Mouse (Mus musculus): ENCODE data around the gene Reep6. TPM values are rescaled to one million over a fixed set of nuclear protein-coding genes. Genes with fewer than 3 reads are reported as not detected.

Gene Reep6
- polyA plus RNA-seq, 1 experiment: 1.7 TPM

DNA sequence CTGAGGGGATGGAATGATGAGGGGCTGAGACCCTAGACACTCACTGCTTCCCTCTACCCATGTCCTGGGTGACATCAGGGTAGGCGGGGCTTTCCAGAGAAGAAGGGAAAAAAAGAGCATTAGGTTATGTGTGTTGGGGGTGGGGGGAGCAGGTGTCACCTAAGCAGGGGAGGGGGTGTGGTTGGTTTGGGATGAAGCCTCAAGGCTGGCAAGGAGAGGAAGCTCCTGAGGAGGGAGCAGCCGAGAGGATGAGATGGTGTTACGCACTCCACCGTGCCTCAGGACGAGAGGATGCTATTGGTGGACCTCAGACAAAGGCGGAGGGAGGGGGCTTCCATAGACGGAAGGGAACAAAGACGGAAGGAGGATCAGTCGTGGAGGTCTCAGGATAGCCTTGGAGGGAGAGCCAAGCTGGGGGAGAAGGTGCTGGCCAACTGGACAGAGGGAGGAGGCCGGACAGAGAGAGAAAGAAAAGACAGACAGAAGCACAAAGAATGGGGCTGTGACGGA, 29.0 kb upstream of the Reep6 start:
- TF ChIP-seq POLR2A (IDR thresholded peaks at IDR 0.05; ENCODE audit: low read depth, low read length): no peak
- no peak for TF ChIP-seq CTCF (IDR thresholded peaks at IDR 0.05; ENCODE audit: borderline replicate concordance, insufficient read depth, low read length)

DNA sequence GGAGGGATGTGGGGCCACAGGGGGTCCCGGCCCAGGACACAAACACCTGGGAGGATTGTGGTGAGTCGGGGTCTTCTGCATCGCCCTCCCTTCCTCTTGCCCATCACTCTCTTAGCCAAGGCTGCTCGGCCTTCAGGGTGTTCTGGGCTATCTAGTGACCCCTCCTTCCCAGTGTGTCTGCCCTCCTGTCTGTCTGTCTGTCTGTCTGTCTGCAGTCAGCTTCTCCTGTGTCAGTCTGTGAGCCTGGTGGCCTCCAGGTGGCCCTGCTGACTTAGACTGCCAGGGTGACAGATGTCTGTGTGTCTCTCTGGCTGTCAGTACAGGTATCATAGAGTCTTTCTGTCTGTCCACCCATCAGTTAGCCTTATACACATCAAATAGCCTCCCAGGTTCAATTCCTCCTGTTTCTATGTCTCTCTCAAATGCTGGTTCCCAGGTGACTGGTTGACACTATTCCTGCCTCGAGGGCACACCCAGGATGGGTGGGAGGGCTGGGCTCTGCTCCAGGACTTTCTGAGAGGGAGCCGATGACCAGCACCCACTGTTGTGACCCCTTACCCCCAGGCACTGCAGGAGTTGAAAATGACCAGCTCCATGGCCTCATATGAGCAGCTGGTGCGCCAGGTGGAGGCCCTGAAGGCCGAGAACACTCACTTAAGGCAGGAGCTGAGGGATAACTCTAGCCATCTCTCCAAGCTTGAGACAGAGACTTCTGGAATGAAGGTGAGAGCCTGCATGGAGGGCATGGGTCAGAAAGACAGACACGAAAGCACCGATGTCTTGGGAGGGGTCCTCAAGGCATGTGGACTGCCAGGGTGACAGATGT, 28.3 kb upstream of the Reep6 start:
- Histone ChIP-seq H3K27ac (ENCODE audit: insufficient read depth, low read length) (no peak overlapping the region), H3K4me3 (ENCODE audit: insufficient read depth, low read length) (no peak overlapping the region), H3K4me1 (ENCODE audit: control insufficient read depth, insufficient read depth, low read length) (no peaks in the 10 kb centered on the region)
- no peak for TF ChIP-seq CTCF (IDR thresholded peaks at IDR 0.05; ENCODE audit: borderline replicate concordance, insufficient read depth, low read length)
- no peak for TF ChIP-seq POLR2A (IDR thresholded peaks at IDR 0.05; ENCODE audit: low read depth, low read length)

More for the DNA sequence above, 29.0 kb upstream of the Reep6 start:
- no peak overlapping the region for H3K27ac ChIP-seq (ENCODE audit: insufficient read depth, low read length)
- H3K4me1 ChIP-seq (ENCODE audit: control insufficient read depth, insufficient read depth, low read length): no peaks in the 10 kb centered on the region
- no peak overlapping the region for H3K4me3 ChIP-seq (ENCODE audit: insufficient read depth, low read length)

DNA sequence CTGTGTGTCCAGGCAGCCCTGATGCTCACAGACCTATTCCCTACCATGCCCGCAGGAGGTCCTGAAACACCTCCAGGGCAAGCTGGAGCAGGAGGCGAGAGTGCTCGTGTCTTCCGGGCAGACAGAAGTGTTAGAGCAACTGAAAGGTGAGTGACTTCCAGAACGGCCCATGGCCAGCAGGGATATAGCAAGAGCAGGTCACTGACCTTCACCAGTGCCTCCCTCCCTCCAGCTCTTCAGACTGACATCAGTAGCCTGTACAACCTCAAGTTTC, 27.7 kb upstream of the Reep6 start:
- no peak overlapping the region for H3K4me3 ChIP-seq (ENCODE audit: insufficient read depth, low read length)
- no peak for TF ChIP-seq POLR2A (IDR thresholded peaks at IDR 0.05; ENCODE audit: low read depth, low read length)
- no peak for TF ChIP-seq CTCF (IDR thresholded peaks at IDR 0.05; ENCODE audit: borderline replicate concordance, insufficient read depth, low read length)
- H3K27ac ChIP-seq (ENCODE audit: insufficient read depth, low read length): no peak overlapping the region

DNA sequence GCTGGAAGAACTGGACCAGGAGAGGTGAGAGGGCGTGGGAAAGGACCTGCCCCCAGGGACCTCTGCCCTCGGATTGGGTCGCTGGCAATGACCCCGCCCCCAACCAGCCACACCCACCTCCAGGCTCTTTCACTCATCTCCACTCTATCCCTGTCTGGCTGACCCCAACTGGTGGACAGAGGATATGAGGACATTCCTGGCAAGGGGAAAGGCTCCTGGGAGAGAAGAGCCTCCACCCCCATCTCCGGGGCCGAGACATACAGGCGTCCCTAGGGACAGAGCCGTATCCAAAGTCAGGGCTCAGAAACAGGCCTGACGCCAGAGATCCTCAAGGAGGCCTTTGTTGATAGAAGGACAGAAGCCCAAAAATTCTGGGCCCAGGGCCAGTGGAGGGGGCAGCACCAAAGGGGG, 27.3 kb upstream of the Reep6 start:
- H3K4me1 ChIP-seq (ENCODE audit: control insufficient read depth, insufficient read depth, low read length): no peaks in the 10 kb centered on the region
- TF ChIP-seq CTCF (IDR thresholded peaks at IDR 0.05; ENCODE audit: borderline replicate concordance, insufficient read depth, low read length) (no peak), POLR2A (IDR thresholded peaks at IDR 0.05; ENCODE audit: low read depth, low read length) (no peak)
- no peak overlapping the region for H3K4me3 ChIP-seq (ENCODE audit: insufficient read depth, low read length)
- H3K27ac ChIP-seq (ENCODE audit: insufficient read depth, low read length): no peak overlapping the region

More for the DNA sequence above, 27.7 kb upstream of the Reep6 start:
- no peaks in the 10 kb centered on the region for H3K4me1 ChIP-seq (ENCODE audit: control insufficient read depth, insufficient read depth, low read length)

DNA sequence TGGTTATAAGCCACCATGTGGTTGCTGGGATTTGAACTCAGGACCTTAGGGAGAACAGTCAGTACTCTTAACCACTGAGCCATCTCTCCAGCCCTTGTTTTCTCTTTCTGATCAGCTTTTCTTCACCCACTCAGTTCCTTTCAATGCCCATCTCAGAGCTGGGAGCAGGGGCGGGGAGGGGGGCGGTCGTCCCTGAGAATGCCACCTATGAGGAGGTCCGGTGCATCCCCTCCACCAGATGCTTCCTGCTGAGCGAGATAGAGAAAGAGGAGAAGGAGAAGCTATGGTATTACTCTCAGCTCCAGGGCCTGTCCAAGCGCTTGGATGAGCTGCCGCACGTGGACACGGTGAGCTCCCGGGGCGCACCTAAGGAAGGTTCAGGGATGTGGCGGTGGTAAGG, 25.3 kb upstream of the Reep6 start:
- Histone ChIP-seq H3K4me3 (ENCODE audit: insufficient read depth, low read length) (no peak overlapping the region), H3K27ac (ENCODE audit: insufficient read depth, low read length) (no peak overlapping the region), H3K4me1 (ENCODE audit: control insufficient read depth, insufficient read depth, low read length) (no peaks in the 10 kb centered on the region)
- TF ChIP-seq POLR2A (IDR thresholded peaks at IDR 0.05; ENCODE audit: low read depth, low read length) (no peak), CTCF (IDR thresholded peaks at IDR 0.05; ENCODE audit: borderline replicate concordance, insufficient read depth, low read length) (no peak)

DNA sequence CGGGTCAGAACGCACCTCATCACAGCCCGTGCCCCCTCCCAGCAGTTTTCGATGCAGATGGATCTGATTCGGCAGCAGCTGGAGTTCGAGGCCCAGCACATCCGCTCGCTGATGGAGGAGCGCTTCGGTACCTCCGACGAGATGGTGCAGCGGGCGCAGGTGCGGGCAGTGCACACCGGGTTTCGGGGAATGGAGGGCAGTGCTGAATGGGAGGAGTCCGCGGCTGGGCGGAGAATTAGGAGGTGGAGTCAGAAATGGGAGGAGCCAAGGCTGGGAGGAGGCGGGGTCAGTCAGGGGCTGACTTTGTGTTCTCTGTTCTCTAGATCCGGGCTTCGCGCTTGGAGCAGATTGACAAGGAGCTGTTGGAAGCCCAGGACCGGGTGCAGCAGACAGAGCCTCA, 24.9 kb upstream of the Reep6 start:
- no peaks in the 10 kb centered on the region for H3K4me1 ChIP-seq (ENCODE audit: control insufficient read depth, insufficient read depth, low read length)

DNA sequence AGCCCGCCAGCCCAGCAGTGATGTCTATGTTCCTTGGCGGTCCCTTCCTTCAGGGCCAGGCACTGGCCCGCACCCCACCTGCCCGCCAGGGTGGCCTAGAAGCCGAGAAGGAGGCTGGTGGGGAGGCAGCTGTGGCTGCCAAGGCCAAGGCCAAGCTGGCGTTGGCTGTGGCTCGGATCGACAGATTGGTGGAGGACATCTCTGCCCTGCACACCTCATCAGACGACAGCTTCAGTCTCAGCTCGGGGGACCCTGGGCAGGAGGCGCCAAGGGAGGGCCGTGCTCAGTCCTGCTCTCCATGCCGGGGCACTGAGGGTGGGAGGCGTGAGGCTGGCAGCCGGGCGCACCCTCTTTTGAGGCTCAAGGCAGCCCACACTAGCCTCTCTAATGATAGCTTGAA, 18.2 kb upstream of the Reep6 start:
- no peak for TF ChIP-seq CTCF (IDR thresholded peaks at IDR 0.05; ENCODE audit: borderline replicate concordance, insufficient read depth, low read length)
- TF ChIP-seq POLR2A (IDR thresholded peaks at IDR 0.05; ENCODE audit: low read depth, low read length): no peak
- Histone ChIP-seq H3K4me3 (ENCODE audit: insufficient read depth, low read length) (no peak overlapping the region), H3K4me1 (ENCODE audit: control insufficient read depth, insufficient read depth, low read length) (no peaks in the 10 kb centered on the region; the same call in 1 of the 2 replicates), H3K27ac (ENCODE audit: insufficient read depth, low read length) (no peak overlapping the region)

More for the DNA sequence above, 24.9 kb upstream of the Reep6 start:
- Histone ChIP-seq H3K27ac (ENCODE audit: insufficient read depth, low read length) (no peak overlapping the region), H3K4me3 (ENCODE audit: insufficient read depth, low read length) (no peak overlapping the region)
- TF ChIP-seq POLR2A (IDR thresholded peaks at IDR 0.05; ENCODE audit: low read depth, low read length): no peak
- TF ChIP-seq CTCF (IDR thresholded peaks at IDR 0.05; ENCODE audit: borderline replicate concordance, insufficient read depth, low read length): no peak

GRCm38 (mm10) chr10:80312586-80313504, 16.9 kb upstream of the Reep6 start:
- no peaks in the 10 kb centered on the region; the same call in 1 of the 2 replicates for H3K4me1 ChIP-seq (ENCODE audit: control insufficient read depth, insufficient read depth, low read length)
- H3K27ac ChIP-seq (ENCODE audit: insufficient read depth, low read length): no peak overlapping the region
- no peak overlapping the region for H3K4me3 ChIP-seq (ENCODE audit: insufficient read depth, low read length)
- no peak for TF ChIP-seq POLR2A (IDR thresholded peaks at IDR 0.05; ENCODE audit: low read depth, low read length)
- no peak for TF ChIP-seq CTCF (IDR thresholded peaks at IDR 0.05; ENCODE audit: borderline replicate concordance, insufficient read depth, low read length)

GRCm38 (mm10) chr10:80313627-80314201, 16.0 kb upstream of the Reep6 start:
- Histone ChIP-seq H3K4me3 (ENCODE audit: insufficient read depth, low read length) (no peak overlapping the region), H3K27ac (ENCODE audit: insufficient read depth, low read length) (no peak overlapping the region), H3K4me1 (ENCODE audit: control insufficient read depth, insufficient read depth, low read length) (no peaks in the 10 kb centered on the region; the same call in 1 of the 2 replicates)
- no peak for TF ChIP-seq CTCF (IDR thresholded peaks at IDR 0.05; ENCODE audit: borderline replicate concordance, insufficient read depth, low read length)
- TF ChIP-seq POLR2A (IDR thresholded peaks at IDR 0.05; ENCODE audit: low read depth, low read length): no peak

All from embryonic fibroblast, embryonic 13.5 days (primary cell).